Mouse (Mus musculus): ENCODE measurements at regions not wholly inside any gene's neighbourhood (a gene's known extent, or its start where the extent isn't known, plus 50 kb on each side); places are given as distances from the start of the nearest gene placed in this dataset.

DNA sequence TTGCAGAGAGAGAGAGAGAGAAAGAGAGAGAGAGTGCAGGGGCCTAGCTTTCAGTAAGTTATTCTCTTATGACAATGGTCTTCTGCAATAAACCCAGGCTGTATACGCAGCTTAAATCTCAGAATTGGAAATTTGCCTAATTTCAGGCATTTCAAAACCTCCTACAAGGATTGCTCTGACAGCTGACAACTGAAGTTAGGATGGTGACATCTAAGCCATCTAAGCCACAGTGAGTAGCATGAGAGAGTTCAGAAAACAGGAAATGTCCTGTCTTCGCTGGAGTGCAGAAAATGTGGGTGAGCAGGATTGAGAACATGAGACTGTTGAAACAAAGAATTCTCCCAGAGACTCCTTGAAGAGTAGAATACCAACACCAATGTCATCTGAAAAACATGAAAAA is 56.8 kb downstream of the Fam110c start:
- no peak for DNase-seq (ENCODE audit: low spot score in 2 of 2)

GRCm38 (mm10) chr12:31134465-31134992 is 60.9 kb downstream of the Fam110c start:
- no peak for DNase-seq (ENCODE audit: low spot score in 2 of 2)

GRCm38 (mm10) chr12:31136364-31136763 is 62.7 kb downstream of the Fam110c start:
- no peak for DNase-seq (ENCODE audit: low spot score in 2 of 2)

GRCm38 (mm10) chr12:31136911-31137310 is 63.2 kb downstream of the Fam110c start:
- DNase-seq (ENCODE audit: low spot score in 2 of 2) = no peak

DNA sequence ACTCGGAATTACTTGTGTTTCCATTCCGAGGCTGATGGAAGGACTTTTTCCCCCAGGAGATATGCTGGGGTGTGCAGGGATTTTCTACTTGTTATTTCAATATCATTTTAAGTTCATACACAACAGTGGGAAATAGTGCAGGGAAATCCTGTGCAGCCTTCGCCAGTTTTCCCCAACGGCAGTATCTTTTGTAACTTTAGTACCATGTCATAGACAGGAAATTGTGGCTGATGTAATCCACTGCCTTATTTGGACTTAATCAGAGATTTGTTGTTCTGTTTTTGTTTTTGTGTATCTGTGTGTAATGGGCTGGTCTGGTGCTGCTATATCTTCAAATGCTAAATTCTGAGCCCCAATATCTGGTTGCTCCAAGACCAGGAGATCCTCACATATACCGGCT is 63.8 kb downstream of the Fam110c start:
- no peak for DNase-seq (ENCODE audit: low spot score in 2 of 2)

DNA sequence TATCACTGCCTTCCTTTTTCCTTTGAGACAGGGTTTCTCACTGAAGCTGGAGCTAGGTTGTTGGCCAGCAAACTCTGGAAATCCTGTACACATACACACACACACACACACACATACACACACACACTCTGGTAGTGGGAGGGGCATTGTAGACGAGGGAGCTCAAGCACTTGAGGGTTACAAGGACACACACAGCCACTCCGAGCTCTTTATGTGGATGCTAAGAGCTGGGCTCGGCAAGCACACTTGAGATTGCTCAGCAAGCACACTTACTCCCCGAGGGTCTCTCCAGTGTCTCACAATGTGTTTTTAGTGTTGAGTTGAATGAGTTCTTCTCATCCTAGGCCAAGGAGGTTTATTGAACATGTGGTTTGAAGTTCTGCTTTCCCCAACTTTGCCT is 66.2 kb downstream of the Fam110c start:
- no peak for DNase-seq (ENCODE audit: low spot score in 2 of 2)

DNA sequence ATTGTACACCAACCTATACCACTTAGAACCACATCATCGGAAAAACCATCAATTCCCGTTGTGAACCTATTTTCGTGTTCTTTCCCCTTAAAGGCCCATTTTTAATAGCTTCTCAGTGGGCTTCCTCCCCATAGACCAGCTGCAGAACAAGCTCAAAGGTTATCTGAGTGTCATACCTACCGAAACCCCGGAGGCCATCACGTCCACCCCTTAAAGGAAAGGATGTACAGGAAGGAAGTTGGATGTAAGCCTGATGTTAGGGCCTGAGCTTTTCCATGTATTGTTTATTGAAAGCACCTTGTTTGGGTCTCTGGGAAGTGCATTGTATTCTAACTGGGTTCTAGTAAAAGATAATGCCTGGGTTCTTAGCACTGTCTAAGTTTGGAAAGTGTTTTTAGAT is 69.6 kb downstream of the Fam110c start:
- no peak for DNase-seq (ENCODE audit: low spot score in 2 of 2)

GRCm38 (mm10) chr12:31145032-31145781 is 71.5 kb downstream of the Fam110c start:
- DNase-seq (ENCODE audit: low spot score in 2 of 2) = no peak

- DNase-seq (ENCODE audit: low spot score in 2 of 2) = no peak
Measured at GRCm38 (mm10) chr12:31148417-31149356, 75.0 kb downstream of the Fam110c start.

DNA sequence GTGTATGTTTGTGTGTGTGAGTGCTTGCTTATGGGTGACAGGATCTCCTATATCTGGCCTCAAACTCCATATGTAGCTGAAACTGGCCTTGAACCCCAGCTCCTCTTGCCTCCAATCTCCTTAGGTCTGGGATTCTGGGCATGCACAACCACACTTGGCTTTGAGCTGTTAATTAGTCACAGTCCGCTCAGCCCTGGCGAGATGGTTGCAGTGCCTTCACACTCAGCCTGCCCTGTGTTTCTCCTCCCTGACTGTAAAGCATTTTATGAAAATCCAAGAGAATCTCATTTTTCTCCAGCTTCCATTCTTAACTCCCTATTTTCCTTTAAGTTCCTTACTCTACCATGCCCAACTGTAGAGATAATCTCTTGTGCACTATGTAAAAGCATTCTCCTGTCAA is 80.1 kb downstream of the Fam110c start:
- DNase-seq (ENCODE audit: low spot score in 2 of 2) = no peak

GRCm38 (mm10) chr12:31154608-31155011 is 80.9 kb downstream of the Fam110c start:
- peak; percentile 8 to 18 for DNase-seq (ENCODE audit: low spot score in 2 of 2)

DNA sequence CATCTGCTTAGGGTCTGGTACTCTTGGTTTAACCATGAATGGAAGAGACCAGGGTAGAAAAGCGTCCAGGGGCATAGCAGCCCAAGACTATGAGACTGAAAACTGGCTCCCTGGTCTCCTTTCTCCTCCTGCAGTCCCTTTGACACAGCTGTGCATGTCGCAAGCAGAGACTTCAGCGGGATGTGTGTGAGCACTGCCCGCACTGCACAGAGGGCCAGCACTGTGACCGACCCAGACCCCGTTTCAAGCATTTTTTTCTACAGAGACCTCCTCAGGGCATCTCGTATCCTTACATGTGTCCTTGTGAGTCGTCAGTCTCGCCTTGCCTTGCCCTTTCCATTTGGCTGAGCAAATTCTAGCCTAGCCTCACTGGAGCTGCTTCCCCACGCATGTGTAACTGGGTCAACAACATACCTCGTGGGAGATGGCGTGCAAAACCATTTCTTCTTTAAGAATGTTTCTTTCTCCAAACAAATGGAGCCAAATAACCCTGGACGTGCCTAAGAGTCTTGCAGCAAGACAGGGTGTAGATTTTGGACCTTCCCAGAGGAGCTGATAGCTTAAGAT is 82.6 kb downstream of the Fam110c start:
- DNase-seq (ENCODE audit: low spot score in 2 of 2) = no peak

DNA sequence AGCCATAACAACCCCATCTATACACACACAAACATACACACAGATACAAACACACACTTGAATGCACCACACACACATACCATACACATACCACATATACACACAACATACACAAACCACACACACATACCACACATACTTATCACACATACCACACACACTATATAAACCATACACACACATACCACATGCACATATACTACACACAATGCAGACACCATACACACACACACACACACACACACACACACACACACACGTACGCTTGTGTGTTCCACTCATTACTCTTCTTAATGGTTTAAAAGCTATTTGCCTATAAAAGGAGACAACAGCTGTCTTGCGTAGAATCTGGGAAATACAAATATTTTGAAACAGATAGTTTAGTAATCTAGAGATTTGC is 83.1 kb upstream of the Gm6993 start:
- DNase-seq (ENCODE audit: low spot score in 2 of 2) = no peak

DNA sequence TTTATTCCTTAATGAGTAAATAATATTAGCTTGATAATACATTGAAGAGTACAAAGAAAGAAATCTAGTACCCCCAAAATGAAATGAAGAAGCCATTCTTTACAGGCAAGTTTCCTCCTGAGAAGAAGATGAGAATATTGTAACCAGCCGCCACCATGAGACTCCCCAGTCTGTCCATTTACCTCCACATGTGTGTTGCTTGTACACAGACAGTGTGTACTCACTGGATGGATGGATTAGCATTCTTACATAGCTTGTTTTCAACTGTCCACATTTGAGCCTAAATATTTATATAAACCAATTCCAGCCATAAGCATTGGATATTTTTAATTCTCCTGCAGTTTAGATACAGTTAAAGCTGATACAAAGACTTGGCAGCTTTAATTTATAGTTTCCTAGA is 82.7 kb upstream of the Gm6993 start:
- no peak for DNase-seq (ENCODE audit: low spot score in 2 of 2)

DNA sequence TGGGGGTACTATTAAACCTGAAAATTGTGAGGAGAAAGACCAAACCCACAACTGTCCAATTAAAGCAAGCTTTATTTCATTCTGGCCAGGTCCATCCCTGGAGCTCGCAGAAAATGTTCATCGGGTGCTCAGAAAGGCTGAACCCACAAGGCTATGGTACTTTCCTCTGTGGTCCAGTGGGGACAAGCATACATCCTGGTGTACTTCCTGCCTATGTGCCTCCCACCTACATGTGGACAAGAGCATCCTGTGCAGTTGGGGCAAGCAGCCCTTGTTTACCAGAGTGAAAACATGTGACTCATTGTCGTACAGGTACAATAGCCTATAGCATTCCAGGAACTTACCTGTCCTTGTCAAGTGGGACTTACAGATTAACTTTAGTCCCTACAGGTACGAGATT is 81.7 kb upstream of the Gm6993 start:
- DNase-seq (ENCODE audit: low spot score in 2 of 2) = no peak

GRCm38 (mm10) chr12:31159378-31159777 is 81.2 kb upstream of the Gm6993 start:
- DNase-seq (ENCODE audit: low spot score in 2 of 2) = no peak

GRCm38 (mm10) chr12:31168221-31168890 is 72.2 kb upstream of the Gm6993 start:
- DNase-seq (ENCODE audit: low spot score in 2 of 2) = no peak

DNA sequence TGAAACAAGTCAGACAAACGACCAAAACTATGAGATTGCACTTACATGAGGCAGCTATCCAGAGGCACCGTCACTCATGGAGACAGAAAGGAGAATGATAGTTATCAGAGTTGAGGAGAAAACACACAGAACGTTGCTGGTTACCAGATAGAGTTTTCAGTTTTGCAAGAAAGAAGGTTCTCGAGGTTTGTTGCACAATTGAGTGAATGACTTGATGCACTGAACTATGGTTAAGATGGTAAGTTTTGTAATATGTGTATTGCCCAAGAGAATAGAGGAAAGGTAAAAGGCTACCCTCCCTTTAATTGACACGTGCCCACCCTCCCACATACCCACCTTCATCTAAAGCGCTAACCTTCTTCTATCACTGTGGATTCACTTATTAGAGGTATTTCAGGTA is 70.5 kb upstream of the Gm6993 start:
- DNase-seq (ENCODE audit: low spot score in 2 of 2) = no peak

- DNase-seq (ENCODE audit: low spot score in 2 of 2) = peak in 1 of 2 experiments; percentile 25
Measured at GRCm38 (mm10) chr12:31170546-31171160, 69.9 kb upstream of the Gm6993 start.

DNA sequence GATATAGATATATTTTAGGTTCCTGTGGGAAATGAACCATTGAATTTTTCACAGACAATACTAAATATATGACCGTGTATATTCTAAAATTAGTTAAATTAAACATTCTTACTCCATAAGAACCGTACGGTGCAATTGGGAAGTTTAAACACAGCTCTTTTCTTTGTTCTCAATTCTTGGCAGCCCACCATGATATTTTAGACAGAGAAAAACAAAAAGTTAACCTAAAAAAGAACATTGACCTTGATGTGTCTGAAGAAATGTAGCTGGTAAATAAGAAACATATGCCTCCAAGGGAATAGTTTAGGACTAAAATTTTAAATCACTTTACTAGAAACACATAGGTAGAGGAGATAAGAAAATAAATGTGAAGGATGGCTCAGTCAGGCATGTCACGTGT is 68.6 kb upstream of the Gm6993 start:
- DNase-seq (ENCODE audit: low spot score in 2 of 2) = no peak
